Mouse (Mus musculus) yolk sac, embryonic 10.5 days (tissue): ENCODE results near the gene Gucy2e.

Source experiments
- DNase-seq: peaks from one replicate; pipeline ENCODE4 v3.0.0-alpha.2; 2017; ENCODE audit warnings: low spot score

Gucy2e gene

DNA sequence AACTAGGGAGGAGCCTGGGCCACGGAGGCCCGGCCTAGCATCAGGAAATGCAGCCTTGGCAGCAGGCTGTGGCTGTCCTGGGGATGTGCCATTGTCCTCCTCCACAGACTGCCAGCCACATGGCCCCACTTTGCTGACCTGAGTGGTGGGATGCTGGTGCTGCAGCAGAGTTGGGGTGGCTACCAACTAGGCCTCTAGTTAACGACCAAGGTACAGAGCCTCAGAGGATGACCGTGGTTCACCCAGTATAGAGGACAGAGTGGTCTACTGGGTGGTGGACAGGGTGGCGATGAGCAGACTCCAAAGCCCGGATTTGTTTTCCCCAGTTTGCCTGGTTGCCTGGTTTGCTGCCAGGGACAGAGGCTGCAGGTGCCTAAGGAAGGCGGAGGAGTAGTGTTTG, 62.1 kb downstream of the Gucy2e start:
- no peak for DNase-seq

DNA sequence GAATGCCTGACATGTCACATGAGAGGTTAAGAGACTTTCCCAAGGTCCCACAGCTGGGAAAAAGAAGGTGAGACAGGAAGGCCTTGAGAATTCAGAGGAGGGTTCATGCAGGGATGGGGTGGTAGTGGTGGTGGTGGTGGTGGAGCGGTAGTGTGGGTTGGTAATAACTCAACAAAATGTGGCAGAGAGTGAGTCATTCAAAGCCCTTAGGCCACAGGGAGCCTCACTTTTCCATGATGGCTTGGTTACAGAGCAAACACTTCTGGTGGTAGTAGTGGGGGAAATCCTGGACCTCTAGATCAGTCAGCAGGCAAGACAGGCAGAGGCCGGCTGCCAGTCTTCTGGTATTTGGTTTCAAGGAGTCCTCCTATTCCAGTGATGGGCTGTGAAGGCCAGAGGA, 64.2 kb downstream of the Gucy2e start:
- DNase-seq: no peak

DNA sequence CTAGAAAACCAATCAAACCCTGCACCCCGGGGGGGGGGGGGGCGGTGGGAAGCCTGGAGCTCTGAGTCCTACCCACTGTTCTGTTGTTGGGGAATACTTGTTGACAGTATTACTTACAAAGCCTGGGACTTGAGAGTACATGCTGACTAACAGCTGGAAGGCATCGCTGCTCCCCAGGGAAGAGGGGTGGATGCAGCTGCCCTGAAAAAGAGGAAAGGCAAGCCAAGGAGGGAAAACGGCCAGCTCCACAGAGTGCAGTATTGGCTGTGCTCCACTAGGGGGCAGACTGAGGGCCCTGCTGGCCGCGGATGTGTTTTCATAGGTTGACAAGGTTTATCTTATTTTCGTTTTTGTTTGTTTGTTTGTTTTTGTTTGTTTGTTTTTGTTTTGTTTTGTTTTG, 65.2 kb downstream of the Gucy2e start:
- DNase-seq: no peak

DNA sequence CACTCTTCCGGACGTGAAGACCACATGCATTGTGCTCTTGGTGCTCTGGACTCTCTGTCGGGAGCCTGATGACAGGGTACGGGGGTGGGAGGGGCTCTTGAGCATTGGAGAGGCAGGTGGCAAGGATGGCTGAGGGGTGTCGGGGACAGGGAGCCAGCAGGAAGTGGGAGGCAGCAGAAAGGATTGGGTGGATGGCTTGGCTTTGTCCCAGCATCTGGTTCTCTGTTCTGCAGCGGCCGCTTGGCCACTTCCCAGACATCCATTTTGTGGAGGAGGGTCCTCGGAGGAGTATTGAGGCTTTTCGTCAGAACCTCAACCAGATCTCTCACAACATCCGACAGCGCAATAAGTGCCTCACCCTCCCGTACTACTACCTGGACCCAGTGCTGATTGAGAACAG, 67.5 kb downstream of the Gucy2e start:
- DNase-seq: no peak
